Mouse (Mus musculus) midbrain, embryonic 13.5 days (tissue): ENCODE measurements at regions not wholly inside any gene's neighbourhood (a gene's known extent, or its start where the extent isn't known, plus 50 kb on each side); places are given as distances from the start of the nearest gene placed in this dataset.
"Not testable (repeated sequence)": the region's sequence is repeated elsewhere in the genome, so short reads cannot be mapped to it uniquely, and the experiment has no call there.

ENCODE experiments used
- ATAC-seq: fragments of 200-750 bp; cut with Nextera tagmentation; 2 replicates; pipeline ENCODE4 v1.8.0; 2017; ENCODE audit warnings: mild to moderate bottlenecking, moderate TSS enrichment, moderate library complexity
- H3K27ac ChIP-seq: fragments of 300-500 bp; sonication (generic); 2 replicates; pipeline ENCODE4 v1.5.1; 2015; ENCODE audit warnings: inconsistent platforms, mild to moderate bottlenecking, moderate library complexity
- H3K27me3 ChIP-seq: fragments of 300-500 bp; sonication (generic); 2 replicates; pipeline ENCODE4 v1.6.1; 2015; ENCODE audit warnings: mild to moderate bottlenecking, inconsistent platforms
- H3K36me3 ChIP-seq: fragments of 300-500 bp; sonication (generic); 2 replicates; pipeline ENCODE4 v1.6.1; 2015; ENCODE audit warnings: mild to moderate bottlenecking, inconsistent platforms
- H3K4me1 ChIP-seq: fragments of 300-500 bp; sonication (generic); replicated peaks from 2 replicates; pipeline ENCODE4 v1.6.1; 2015; ENCODE audit warnings: inconsistent platforms
- H3K4me2 ChIP-seq: fragments of 300-500 bp; sonication (generic); replicated peaks from 2 replicates; pipeline ENCODE4 v1.6.1; 2015; ENCODE audit warnings: moderate library complexity, mild to moderate bottlenecking, inconsistent platforms
- H3K4me3 ChIP-seq: fragments of 300-500 bp; sonication (generic); replicated peaks from 2 replicates; pipeline ENCODE4 v1.5.1; 2015; ENCODE audit warnings: mild to moderate bottlenecking, inconsistent platforms
- H3K9ac ChIP-seq: fragments of 300-500 bp; sonication (generic); replicated peaks from 2 replicates; pipeline ENCODE4 v1.6.1; 2015; ENCODE audit warnings: mild to moderate bottlenecking, inconsistent platforms
- H3K9me3 ChIP-seq: fragments of 300-500 bp; sonication (generic); 2 replicates; pipeline ENCODE4 v1.6.1; 2016; ENCODE audit warnings: mild to moderate bottlenecking, inconsistent platforms
- WGBS: fragments of 180-500 bp; shearing (Covaris S2); methylation state at CpG from one replicate; pipeline ENCODE4 v1.1.7; 2015; 5-methylcytosine and 5-hydroxymethylcytosine counted together

- not testable (repeated sequence) for H3K4me1 ChIP-seq, H3K27me3 ChIP-seq, H3K9me3 ChIP-seq, H3K9ac ChIP-seq, H3K36me3 ChIP-seq, ATAC-seq, H3K27ac ChIP-seq
- under 1% methylated on average over 30 of the region's 42 CpGs for WGBS
- peak overlapping the region; percentile 40 for H3K4me3 ChIP-seq
- peak overlapping the region; percentile 45 for H3K4me2 ChIP-seq
These were observed 242.1 kb downstream of the Gm21863 start for GRCm38 (mm10) chr12:20196386-20196785.

DNA sequence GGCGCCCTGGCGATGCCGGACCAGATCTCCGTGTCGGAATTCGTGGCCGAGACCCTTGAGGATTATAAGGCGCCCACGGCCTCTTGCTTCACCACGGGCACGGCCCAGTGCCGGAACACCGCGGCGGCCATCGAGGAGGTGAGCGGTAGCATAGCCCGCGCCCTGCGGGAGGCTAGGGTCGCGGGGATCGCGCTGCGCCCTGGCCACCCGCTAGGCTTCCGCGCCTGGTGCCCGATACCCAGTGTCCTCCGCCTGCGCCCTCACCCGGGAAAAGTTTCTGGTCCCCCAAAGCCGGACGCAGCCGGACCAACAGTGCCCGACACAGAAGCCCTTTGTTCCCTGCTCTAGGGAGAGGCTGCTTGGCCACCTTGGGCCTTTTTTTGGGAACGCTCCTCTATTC, 242.6 kb downstream of the Gm21863 start:
- not testable (repeated sequence) for H3K36me3 ChIP-seq, H3K9me3 ChIP-seq, H3K27ac ChIP-seq, ATAC-seq, H3K27me3 ChIP-seq, H3K9ac ChIP-seq, H3K4me1 ChIP-seq
- peak overlapping the region; percentile 45 for H3K4me2 ChIP-seq
- H3K4me3 ChIP-seq: peak overlapping the region; percentile 40
- WGBS: 2% methylated on average over 37 of the region's 37 CpGs

- peaks cover 34% of the 10 kb centered on the region for H3K9me3 ChIP-seq
- H3K36me3 ChIP-seq, H3K27ac ChIP-seq, H3K4me3 ChIP-seq, ATAC-seq, H3K4me2 ChIP-seq, H3K27me3 ChIP-seq, H3K4me1 ChIP-seq, H3K9ac ChIP-seq: not testable (repeated sequence)
- 55% methylated on average over 1 of the region's 1 CpGs for WGBS
These were observed 269.6 kb downstream of the Gm21863 start for GRCm38 (mm10) chr12:20223921-20224320.

DNA sequence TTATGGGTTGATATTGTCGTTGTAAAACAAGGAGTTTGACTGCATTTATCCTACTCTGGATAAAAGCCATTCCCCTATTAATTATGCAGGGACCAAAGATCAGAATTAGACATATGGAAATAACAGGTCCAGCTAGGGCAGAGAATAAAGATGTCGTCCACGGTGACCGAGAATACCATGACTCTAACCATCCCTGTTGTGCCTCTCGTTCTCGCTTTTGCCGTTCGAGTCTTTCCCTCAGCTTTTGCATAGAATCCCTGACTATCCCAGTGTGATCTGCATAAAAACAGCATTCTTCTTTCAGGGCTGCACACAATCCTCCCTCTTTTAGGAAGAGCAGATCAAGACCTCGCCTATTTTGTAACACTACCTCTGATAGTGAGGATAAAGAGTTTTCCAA, 272.5 kb downstream of the Gm21863 start:
- H3K27ac ChIP-seq, H3K4me3 ChIP-seq, H3K9ac ChIP-seq, H3K27me3 ChIP-seq, H3K4me2 ChIP-seq, H3K4me1 ChIP-seq, H3K36me3 ChIP-seq: not testable (repeated sequence)
- WGBS: 76% methylated on average over 9 of the region's 9 CpGs
- peak; percentile 52; the same call in 1 of the 2 replicates for ATAC-seq
- H3K9me3 ChIP-seq: peaks cover 61% of the 10 kb centered on the region

DNA sequence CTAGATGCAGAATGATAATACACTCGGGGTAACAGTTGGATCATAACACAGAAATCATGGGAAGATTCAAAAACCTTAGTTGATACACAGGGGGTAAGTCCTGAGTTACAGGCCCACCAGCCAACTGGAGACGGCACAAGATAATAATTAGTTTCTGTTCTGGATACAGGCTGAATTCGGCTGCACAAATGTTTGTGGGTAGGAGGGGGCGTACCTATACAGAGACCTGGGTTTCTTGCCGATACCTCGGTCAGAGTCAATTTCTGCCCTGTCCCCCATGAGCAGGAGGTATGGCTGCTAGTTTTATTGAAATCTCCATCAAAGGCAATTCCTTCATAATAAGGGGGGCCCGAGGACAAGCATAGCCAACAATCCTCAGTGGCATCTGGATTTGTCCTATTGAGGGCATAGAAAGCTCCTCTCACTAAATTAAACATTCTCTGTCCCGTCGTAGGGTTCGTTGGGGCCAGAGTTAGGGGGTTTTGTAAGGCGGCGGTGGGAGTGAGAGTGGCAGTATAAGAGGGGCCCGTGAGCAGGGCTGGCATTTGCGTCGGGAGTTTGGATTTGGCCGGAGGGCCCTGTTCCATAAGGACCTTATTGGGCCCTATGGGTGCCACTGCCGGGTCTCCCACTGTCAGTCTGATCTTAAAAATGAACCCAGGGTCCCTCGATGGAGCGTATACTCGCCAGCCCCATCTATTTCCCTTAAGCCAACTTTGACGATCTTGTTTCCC, 273.3 kb downstream of the Gm21863 start:
- H3K4me1 ChIP-seq, H3K27ac ChIP-seq, H3K4me2 ChIP-seq, ATAC-seq, H3K9ac ChIP-seq, H3K27me3 ChIP-seq, H3K4me3 ChIP-seq: not testable (repeated sequence)
- 70% methylated on average over 21 of the region's 21 CpGs for WGBS
- peaks cover 68% of the 10 kb centered on the region for H3K9me3 ChIP-seq
- peaks cover 10% of the 10 kb centered on the region; the same call in 1 of the 2 replicates for H3K36me3 ChIP-seq

DNA sequence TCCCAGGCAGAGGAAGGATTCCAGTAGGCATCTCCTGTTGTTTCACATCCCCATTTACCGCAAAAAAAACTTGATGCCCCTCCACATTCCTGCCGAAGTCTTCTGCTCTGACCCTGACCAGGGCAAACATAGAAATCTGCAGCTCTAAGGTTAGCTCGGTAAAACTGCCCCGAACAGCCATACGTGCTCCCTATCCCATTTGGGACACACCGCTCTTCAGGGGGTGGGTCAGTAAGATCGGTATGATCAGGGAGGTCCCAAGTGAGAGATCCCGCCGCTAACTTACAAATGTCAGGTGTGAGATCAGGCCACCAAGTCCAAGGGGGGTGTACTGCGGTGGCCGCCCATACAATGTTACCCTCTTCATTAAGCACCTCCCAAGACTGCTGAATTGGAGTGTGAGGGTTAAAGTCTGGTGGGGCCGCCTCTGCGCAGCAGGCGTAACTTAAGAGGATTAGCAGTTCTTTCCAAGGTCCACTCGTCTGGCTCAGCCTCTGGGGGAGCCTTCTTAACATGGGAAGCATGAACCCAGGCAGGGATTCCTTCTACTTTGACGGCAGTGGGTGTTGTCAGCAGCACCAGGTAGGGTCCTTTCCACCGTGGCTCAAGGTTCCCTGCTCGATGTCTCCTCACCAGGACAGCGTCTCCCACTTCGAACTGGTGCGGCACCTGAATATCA, 274.2 kb downstream of the Gm21863 start:
- peaks cover 19% of the 10 kb centered on the region; the same call in 1 of the 2 replicates for H3K36me3 ChIP-seq
- not testable (repeated sequence) for H3K27me3 ChIP-seq, H3K27ac ChIP-seq, H3K9ac ChIP-seq, H3K4me3 ChIP-seq, H3K4me2 ChIP-seq, H3K4me1 ChIP-seq
- ATAC-seq: peak; percentile 46; the same call in 1 of the 2 replicates
- H3K9me3 ChIP-seq: peaks cover 77% of the 10 kb centered on the region
- 65% methylated on average over 21 of the region's 21 CpGs for WGBS

- not testable (repeated sequence) for H3K4me3 ChIP-seq, ATAC-seq, H3K9ac ChIP-seq, H3K4me1 ChIP-seq, H3K27me3 ChIP-seq, H3K4me2 ChIP-seq, H3K27ac ChIP-seq
- peaks cover 81% of the 10 kb centered on the region for H3K9me3 ChIP-seq
- WGBS: 67% methylated on average over 8 of the region's 8 CpGs
- H3K36me3 ChIP-seq: peaks cover 26% of the 10 kb centered on the region; the same call in 1 of the 2 replicates
These were observed 275.1 kb downstream of the Gm21863 start for GRCm38 (mm10) chr12:20229441-20229840.

DNA sequence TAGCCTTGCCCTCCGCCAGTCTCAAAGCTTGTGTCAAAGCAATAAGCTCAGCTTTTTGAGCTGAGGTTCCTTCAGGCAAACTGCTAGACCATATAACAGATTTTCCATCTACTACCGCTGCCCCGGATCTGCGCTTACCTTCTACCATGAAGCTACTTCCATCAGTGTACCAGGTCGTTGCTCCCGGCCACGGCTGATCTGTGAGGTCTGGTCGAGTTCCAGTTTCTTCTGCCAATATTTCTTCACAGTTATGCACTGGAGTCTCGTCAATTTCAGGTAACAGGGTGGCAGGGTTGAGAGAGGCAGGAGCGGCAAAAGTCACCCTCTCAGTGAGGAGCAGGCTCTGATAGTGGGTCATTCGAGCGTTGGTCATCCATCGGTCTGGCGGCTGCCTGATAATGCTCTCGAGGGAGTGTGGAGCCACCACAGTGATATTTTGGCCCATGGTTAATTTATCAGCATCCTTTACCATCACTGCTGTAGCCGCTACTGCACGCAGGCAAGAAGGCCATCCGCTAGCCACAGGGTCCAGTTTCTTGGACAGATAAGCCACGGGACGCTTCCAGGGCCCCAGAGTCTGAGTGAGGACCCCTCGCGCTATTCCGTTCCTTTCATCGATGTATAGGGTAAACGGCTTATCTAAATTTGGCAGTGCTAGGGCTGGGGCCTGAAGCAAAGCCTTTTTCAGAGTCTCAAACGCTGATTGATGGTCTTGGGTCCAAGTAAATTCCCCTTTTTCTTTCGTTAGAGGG, 276.0 kb downstream of the Gm21863 start:
- Histone ChIP-seq H3K27me3 (peaks cover 2% of the 10 kb centered on the region; the same call in 1 of the 2 replicates), H3K9ac (no peak overlapping the region), H3K4me2 (no peak overlapping the region), H3K4me3 (no peak overlapping the region), H3K9me3 (peaks cover 78% of the 10 kb centered on the region), H3K4me1 (no peaks in the 10 kb centered on the region), H3K36me3 (peaks cover 26% of the 10 kb centered on the region; the same call in 1 of the 2 replicates), H3K27ac (no peak overlapping the region)
- WGBS: 67% methylated on average over 27 of the region's 27 CpGs
- ATAC-seq: no peak

DNA sequence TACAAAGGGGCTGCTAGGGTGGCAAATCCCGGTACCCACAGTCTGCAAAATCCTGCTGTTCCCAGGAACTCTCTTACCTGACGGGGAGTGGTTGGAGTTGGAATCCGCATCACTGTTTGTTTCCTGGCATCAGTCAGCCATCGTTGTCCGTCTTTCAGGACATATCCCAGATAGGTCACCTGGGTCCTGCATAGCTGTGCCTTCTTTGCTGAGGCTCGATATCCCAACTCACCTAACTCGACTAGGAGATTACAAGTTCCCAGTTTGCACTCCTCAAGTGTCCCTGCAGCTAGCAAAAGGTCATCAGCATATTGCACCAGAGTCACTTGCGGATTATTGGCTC, 276.6 kb downstream of the Gm21863 start:
- no peak overlapping the region for H3K4me2 ChIP-seq
- no peak overlapping the region for H3K9ac ChIP-seq
- peaks cover 78% of the 10 kb centered on the region for H3K9me3 ChIP-seq
- ATAC-seq: no peak
- no peak overlapping the region for H3K27ac ChIP-seq
- no peak overlapping the region for H3K4me3 ChIP-seq
- H3K4me1 ChIP-seq: no peaks in the 10 kb centered on the region
- peaks cover 2% of the 10 kb centered on the region; the same call in 1 of the 2 replicates for H3K27me3 ChIP-seq
- peaks cover 26% of the 10 kb centered on the region; the same call in 1 of the 2 replicates for H3K36me3 ChIP-seq
- 66% methylated on average over 8 of the region's 8 CpGs for WGBS

GRCm38 (mm10) chr12:20231528-20231927, 277.2 kb downstream of the Gm21863 start:
- Histone ChIP-seq H3K27ac (no peak overlapping the region), H3K27me3 (peaks cover 2% of the 10 kb centered on the region; the same call in 1 of the 2 replicates), H3K4me1 (no peaks in the 10 kb centered on the region), H3K9me3 (peaks cover 77% of the 10 kb centered on the region), H3K9ac (no peak overlapping the region), H3K4me3 (no peak overlapping the region), H3K36me3 (peaks cover 26% of the 10 kb centered on the region; the same call in 1 of the 2 replicates), H3K4me2 (no peak overlapping the region)
- peak; percentile 32; the same call in 1 of the 2 replicates for ATAC-seq
- WGBS: 70% methylated on average over 12 of the region's 12 CpGs

DNA sequence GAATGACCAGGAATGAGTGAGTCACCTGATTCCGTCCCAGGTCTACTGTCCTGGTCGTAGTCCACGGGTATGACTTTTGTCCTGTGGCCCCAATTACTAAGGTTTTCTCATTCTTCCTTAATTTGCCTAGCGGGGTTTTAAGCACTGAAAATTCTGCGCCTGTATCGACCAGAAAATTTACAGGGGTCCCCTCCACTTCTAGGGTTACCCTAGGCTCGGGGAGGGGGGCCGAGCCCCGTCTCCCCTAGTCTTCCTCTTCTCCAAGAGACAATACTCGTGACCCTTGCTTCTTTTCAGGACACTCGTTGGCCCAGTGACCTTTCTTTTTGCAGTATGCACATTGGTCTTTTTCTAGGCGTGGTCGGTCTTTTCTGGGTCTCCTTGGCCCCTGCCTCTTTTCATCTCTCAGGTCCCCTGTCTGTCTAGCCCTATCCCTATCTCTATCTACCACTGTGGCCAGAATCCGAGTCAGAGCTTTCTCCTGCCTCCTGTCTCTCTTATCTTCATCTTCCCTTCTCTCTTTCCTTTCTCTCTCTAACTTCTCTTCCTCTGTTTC, 277.8 kb downstream of the Gm21863 start:
- Histone ChIP-seq H3K4me1 (no peaks in the 10 kb centered on the region), H3K36me3 (peaks cover 26% of the 10 kb centered on the region; the same call in 1 of the 2 replicates), H3K9me3 (peaks cover 72% of the 10 kb centered on the region), H3K4me3 (no peak overlapping the region), H3K27ac (no peak overlapping the region), H3K9ac (no peak overlapping the region), H3K4me2 (no peak overlapping the region), H3K27me3 (peaks cover 2% of the 10 kb centered on the region; the same call in 1 of the 2 replicates)
- ATAC-seq: no peak
- 69% methylated on average over 14 of the region's 14 CpGs for WGBS
